Mouse (Mus musculus): ENCODE data around the gene Alpk1. TPM values are rescaled to one million over a fixed set of nuclear protein-coding genes. Genes with fewer than 3 reads are reported as not detected.

Alpk1 gene
- polyA plus RNA-seq, 1 experiment: 1.4 TPM

GRCm38 (mm10) chr3:127818694-127819663, 38.7 kb upstream of the Alpk1 start:
- TF ChIP-seq POLR2A (IDR thresholded peaks at IDR 0.05; ENCODE audit: low read depth, low read length) (no peak), CTCF (conservative IDR thresholded peaks at IDR 0.05; ENCODE audit: insufficient read depth, insufficient read length, low read depth, low read length) (no peak)
- DNase-seq: peak; percentile 40
- 52% methylated on average over 11 of the region's 11 CpGs for WGBS
- Histone ChIP-seq H3K27ac (ENCODE audit: insufficient read depth, low read depth, low read length) (peak overlapping the region; percentile 77), H3K36me3 (ENCODE audit: control insufficient read depth, insufficient read depth, low read length) (no peaks in the 10 kb centered on the region; the same call in 1 of the 2 replicates), H3K27me3 (replicated peaks; ENCODE audit: control insufficient read depth, insufficient read depth, low read length) (no peaks in the 10 kb centered on the region), H3K4me1 (ENCODE audit: control insufficient read depth, insufficient read depth, low read length) (no peaks in the 10 kb centered on the region; the same call in 1 of the 2 replicates), H3K4me3 (ENCODE audit: insufficient read depth, low read depth, low read length) (no peak overlapping the region)

GRCm38 (mm10) chr3:127817120-127817683, 36.9 kb upstream of the Alpk1 start:
- Histone ChIP-seq H3K27me3 (replicated peaks; ENCODE audit: control insufficient read depth, insufficient read depth, low read length) (no peaks in the 10 kb centered on the region), H3K4me3 (ENCODE audit: insufficient read depth, low read depth, low read length) (no peak overlapping the region), H3K27ac (ENCODE audit: insufficient read depth, low read depth, low read length) (no peak overlapping the region), H3K4me1 (ENCODE audit: control insufficient read depth, insufficient read depth, low read length) (no peaks in the 10 kb centered on the region; the same call in 1 of the 2 replicates), H3K36me3 (ENCODE audit: control insufficient read depth, insufficient read depth, low read length) (no peaks in the 10 kb centered on the region; the same call in 1 of the 2 replicates)
- no peak for DNase-seq
- TF ChIP-seq POLR2A (IDR thresholded peaks at IDR 0.05; ENCODE audit: low read depth, low read length) (no peak), CTCF (conservative IDR thresholded peaks at IDR 0.05; ENCODE audit: insufficient read depth, insufficient read length, low read depth, low read length) (no peak)
- WGBS: 66% methylated on average over 7 of the region's 7 CpGs

- no peaks in the 10 kb centered on the region for H3K4me1 ChIP-seq (ENCODE audit: control insufficient read depth, insufficient read depth, low read length)
- no peaks in the 10 kb centered on the region for H3K27me3 ChIP-seq (replicated peaks; ENCODE audit: control insufficient read depth, insufficient read depth, low read length)
- no peak for DNase-seq
- no peaks in the 10 kb centered on the region; the same call in 1 of the 2 replicates for H3K36me3 ChIP-seq (ENCODE audit: control insufficient read depth, insufficient read depth, low read length)
- TF ChIP-seq POLR2A (IDR thresholded peaks at IDR 0.05; ENCODE audit: low read depth, low read length): no peak
- no peak for TF ChIP-seq CTCF (conservative IDR thresholded peaks at IDR 0.05; ENCODE audit: insufficient read depth, insufficient read length, low read depth, low read length)
- WGBS: 93% methylated on average over 7 of the region's 7 CpGs
- no peak overlapping the region for H3K27ac ChIP-seq (ENCODE audit: insufficient read depth, low read depth, low read length)
- H3K4me3 ChIP-seq (ENCODE audit: insufficient read depth, low read depth, low read length): no peak overlapping the region
Measured at GRCm38 (mm10) chr3:127809103-127809502, 28.8 kb upstream of the Alpk1 start.

GRCm38 (mm10) chr3:127807846-127808245, 27.5 kb upstream of the Alpk1 start:
- DNase-seq: no peak
- no peak overlapping the region for H3K4me3 ChIP-seq (ENCODE audit: insufficient read depth, low read depth, low read length)
- no peaks in the 10 kb centered on the region for H3K27me3 ChIP-seq (replicated peaks; ENCODE audit: control insufficient read depth, insufficient read depth, low read length)
- H3K36me3 ChIP-seq (ENCODE audit: control insufficient read depth, insufficient read depth, low read length): no peaks in the 10 kb centered on the region; the same call in 1 of the 2 replicates
- H3K27ac ChIP-seq (ENCODE audit: insufficient read depth, low read depth, low read length): no peak overlapping the region
- 72% methylated on average over 5 of the region's 5 CpGs for WGBS
- TF ChIP-seq POLR2A (IDR thresholded peaks at IDR 0.05; ENCODE audit: low read depth, low read length) (no peak), CTCF (conservative IDR thresholded peaks at IDR 0.05; ENCODE audit: insufficient read depth, insufficient read length, low read depth, low read length) (no peak)
- H3K4me1 ChIP-seq (ENCODE audit: control insufficient read depth, insufficient read depth, low read length): no peaks in the 10 kb centered on the region

GRCm38 (mm10) chr3:127805991-127806390, 25.7 kb upstream of the Alpk1 start:
- DNase-seq: no peak
- 95% methylated on average over 6 of the region's 6 CpGs for WGBS
- Histone ChIP-seq H3K36me3 (ENCODE audit: control insufficient read depth, insufficient read depth, low read length) (no peaks in the 10 kb centered on the region; the same call in 1 of the 2 replicates), H3K4me3 (ENCODE audit: insufficient read depth, low read depth, low read length) (no peak overlapping the region), H3K27ac (ENCODE audit: insufficient read depth, low read depth, low read length) (no peak overlapping the region), H3K27me3 (replicated peaks; ENCODE audit: control insufficient read depth, insufficient read depth, low read length) (no peaks in the 10 kb centered on the region), H3K4me1 (ENCODE audit: control insufficient read depth, insufficient read depth, low read length) (no peaks in the 10 kb centered on the region)
- TF ChIP-seq POLR2A (IDR thresholded peaks at IDR 0.05; ENCODE audit: low read depth, low read length): no peak
- TF ChIP-seq CTCF (conservative IDR thresholded peaks at IDR 0.05; ENCODE audit: insufficient read depth, insufficient read length, low read depth, low read length): no peak

- WGBS: 84% methylated on average over 12 of the region's 12 CpGs
- TF ChIP-seq POLR2A (IDR thresholded peaks at IDR 0.05; ENCODE audit: low read depth, low read length): no peak
- TF ChIP-seq CTCF (conservative IDR thresholded peaks at IDR 0.05; ENCODE audit: insufficient read depth, insufficient read length, low read depth, low read length): no peak
- no peaks in the 10 kb centered on the region for H3K4me1 ChIP-seq (ENCODE audit: control insufficient read depth, insufficient read depth, low read length)
- H3K4me3 ChIP-seq (ENCODE audit: insufficient read depth, low read depth, low read length): no peak overlapping the region
- H3K27ac ChIP-seq (ENCODE audit: insufficient read depth, low read depth, low read length): no peak overlapping the region
- DNase-seq: no peak
- no peaks in the 10 kb centered on the region for H3K27me3 ChIP-seq (replicated peaks; ENCODE audit: control insufficient read depth, insufficient read depth, low read length)
- H3K36me3 ChIP-seq (ENCODE audit: control insufficient read depth, insufficient read depth, low read length): no peaks in the 10 kb centered on the region; the same call in 1 of the 2 replicates
Measured at GRCm38 (mm10) chr3:127805071-127805470, 24.7 kb upstream of the Alpk1 start.

GRCm38 (mm10) chr3:127804439-127804838, 24.1 kb upstream of the Alpk1 start:
- WGBS: 94% methylated on average over 4 of the region's 4 CpGs
- no peaks in the 10 kb centered on the region; the same call in 1 of the 2 replicates for H3K36me3 ChIP-seq (ENCODE audit: control insufficient read depth, insufficient read depth, low read length)
- H3K4me1 ChIP-seq (ENCODE audit: control insufficient read depth, insufficient read depth, low read length): no peaks in the 10 kb centered on the region
- no peaks in the 10 kb centered on the region for H3K27me3 ChIP-seq (replicated peaks; ENCODE audit: control insufficient read depth, insufficient read depth, low read length)
- H3K27ac ChIP-seq (ENCODE audit: insufficient read depth, low read depth, low read length): no peak overlapping the region
- no peak for DNase-seq
- TF ChIP-seq CTCF (conservative IDR thresholded peaks at IDR 0.05; ENCODE audit: insufficient read depth, insufficient read length, low read depth, low read length) (no peak), POLR2A (IDR thresholded peaks at IDR 0.05; ENCODE audit: low read depth, low read length) (no peak)
- no peak overlapping the region for H3K4me3 ChIP-seq (ENCODE audit: insufficient read depth, low read depth, low read length)

Measured in kidney, adult 2 months (tissue).